Mouse (Mus musculus): Measurements from ENCODE around the gene Ddah2. TPM values are rescaled to one million over a fixed set of nuclear protein-coding genes. Genes with fewer than 3 reads are reported as not detected.

Gene Ddah2
- total RNA-seq (2014; fragmentation: Nextera tagmentation), result 52.4 and 70.3 TPM in 2 replicates
- total RNA-seq (2017), result 179 and 180 TPM in 2 replicates
- polyA plus RNA-seq (2012), result 242 and 291 TPM in 2 replicates

DNA sequence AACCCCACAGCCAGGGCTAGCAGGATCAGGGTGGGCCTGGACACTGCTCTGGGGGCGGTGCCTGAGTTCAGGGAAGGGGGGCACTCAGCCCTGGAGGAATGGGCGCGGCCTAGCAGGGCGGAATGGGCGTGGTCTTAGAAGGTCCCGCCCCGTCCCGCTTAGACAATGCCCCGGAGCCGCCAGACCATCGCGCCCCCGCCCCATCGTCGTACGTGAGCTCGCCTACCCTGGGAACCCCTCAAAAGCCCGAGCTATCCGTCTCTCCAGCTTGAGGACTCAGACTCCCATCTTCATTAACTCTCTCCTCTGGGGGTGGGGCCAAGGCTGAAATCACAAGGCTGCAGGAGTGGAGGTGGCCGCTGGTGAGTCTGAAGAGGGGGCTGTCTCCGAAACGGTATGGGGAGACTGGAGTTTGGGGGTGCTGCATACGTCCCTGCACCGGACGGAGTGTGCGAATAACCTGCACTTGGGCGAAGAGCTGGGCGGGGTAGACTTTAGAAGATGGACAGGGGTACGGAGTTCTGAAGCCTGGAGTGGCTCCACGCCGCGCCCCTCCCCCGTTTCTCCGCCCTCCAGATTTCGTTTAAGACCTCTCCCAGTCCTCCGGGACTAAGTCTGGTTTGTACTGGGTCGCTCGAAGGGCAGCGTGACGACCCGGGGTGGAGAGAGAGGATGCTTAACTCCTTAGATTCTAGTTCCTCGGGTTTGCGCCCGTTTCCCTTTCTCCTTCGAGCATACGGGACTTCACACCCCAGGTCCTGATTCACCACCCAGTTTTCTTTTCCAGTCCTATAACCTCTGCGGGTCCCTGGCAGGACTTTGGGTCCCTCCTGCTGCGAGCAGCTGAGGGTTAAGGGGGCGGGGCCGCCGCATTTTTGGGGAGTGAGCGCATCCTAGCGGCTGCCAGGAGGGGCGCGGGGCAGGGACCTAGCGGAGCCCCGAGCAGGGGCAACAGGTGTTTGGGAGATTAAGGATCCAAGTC, at the start of gene Ddah2:
Gene Ddah2 (plus strand): TSS at position 125 of the 982 bp plus-strand sequence.
- Histone ChIP-seq H3K4me3 (ENCODE audit: low read depth, low read length) (peak within 1 kb of the TSS; percentile 76), H3K4me1 (ENCODE audit: insufficient read depth, low read depth, low read length) (peaks cover 68% of the 10 kb centered on the region), H3K36me3 (replicated peaks) (peaks cover 80% of the 10 kb centered on the region), H3K27me3 (ENCODE audit: insufficient read depth, low read length) (0 out of 2 replicates have a peak, but pooled peaks cover under 1% of the 10 kb centered on the region), H3K9me3 (replicated peaks) (no peaks in the 10 kb centered on the region)
- DNase-seq (ENCODE audit: low spot score) (peak; percentile 76), ATAC-seq (ENCODE audit: extremely low read depth, insufficient number of reproducible peaks, low FRiP score, poor library complexity, severe bottlenecking) (peak; percentile 66)
- TF ChIP-seq POLR2AphosphoS5 (IDR thresholded peaks at IDR 0.05; ENCODE audit: insufficient replicate concordance, low read depth, low read length) (no peak; the same call in 1 of the 2 replicates), TAL1 (conservative IDR thresholded peaks at IDR 0.05; ENCODE audit: low read depth, low read length) (no peak), GATA2 (IDR thresholded peaks at IDR 0.05; ENCODE audit: borderline replicate concordance, low read depth, low read length) (no peak), CTCF (IDR thresholded peaks at IDR 0.05; ENCODE audit: low read depth, low read length) (peak; percentile 17; the same call in 1 of the 2 replicates), GATA1 (IDR thresholded peaks at IDR 0.05; ENCODE audit: borderline replicate concordance, low read length) (no peak)

DNA sequence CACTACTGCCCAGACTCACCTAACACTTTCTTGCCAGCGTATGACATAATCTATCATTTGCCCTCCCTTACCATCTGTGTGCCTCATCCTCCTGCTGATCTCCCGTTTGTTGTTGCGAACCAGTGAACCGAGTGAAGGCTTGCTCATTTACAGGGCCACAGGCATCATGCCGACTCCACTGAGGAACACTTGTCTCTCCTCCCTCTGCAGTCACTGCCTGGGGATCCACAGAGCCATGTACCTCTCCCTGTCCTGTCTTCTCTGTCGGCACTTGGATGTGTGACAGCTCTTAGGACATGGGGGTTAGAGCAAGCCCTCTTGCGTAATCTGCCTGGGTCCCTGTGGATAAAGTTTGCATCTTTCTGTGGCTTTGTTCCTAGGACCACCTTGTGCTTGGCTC, 49.2 kb upstream of the Ddah2 start:
- Histone ChIP-seq H3K9me3 (replicated peaks) (no peaks in the 10 kb centered on the region), H3K27me3 (ENCODE audit: insufficient read depth, low read length) (peaks cover 3% of the 10 kb centered on the region; the same call in 1 of the 2 replicates), H3K4me1 (ENCODE audit: insufficient read depth, low read depth, low read length) (peaks cover 79% of the 10 kb centered on the region), H3K36me3 (replicated peaks) (peaks cover 94% of the 10 kb centered on the region), H3K4me3 (ENCODE audit: low read depth, low read length) (no peak overlapping the region)
- DNase-seq (ENCODE audit: low spot score) (no peak), ATAC-seq (ENCODE audit: extremely low read depth, insufficient number of reproducible peaks, low FRiP score, poor library complexity, severe bottlenecking) (no peak)
- TF ChIP-seq GATA1 (IDR thresholded peaks at IDR 0.05; ENCODE audit: borderline replicate concordance, low read length), result no peak

- DNase-seq (ENCODE audit: low spot score), result no peak
- peaks cover 84% of the 10 kb centered on the region for H3K4me1 ChIP-seq (ENCODE audit: insufficient read depth, low read depth, low read length)
- H3K4me3 ChIP-seq (ENCODE audit: low read depth, low read length), result no peak overlapping the region
- H3K9me3 ChIP-seq (replicated peaks), result no peaks in the 10 kb centered on the region
- TF ChIP-seq GATA2 (IDR thresholded peaks at IDR 0.05; ENCODE audit: borderline replicate concordance, low read depth, low read length), result no peak
- no peak for TF ChIP-seq TAL1 (conservative IDR thresholded peaks at IDR 0.05; ENCODE audit: low read depth, low read length)
- no peak for TF ChIP-seq GATA1 (IDR thresholded peaks at IDR 0.05; ENCODE audit: borderline replicate concordance, low read length)
- TF ChIP-seq POLR2AphosphoS5 (IDR thresholded peaks at IDR 0.05; ENCODE audit: insufficient replicate concordance, low read depth, low read length), result no peak
- no peak for TF ChIP-seq CTCF (IDR thresholded peaks at IDR 0.05; ENCODE audit: low read depth, low read length)
- H3K36me3 ChIP-seq (replicated peaks), result peaks cover 98% of the 10 kb centered on the region
- no peaks in the 10 kb centered on the region; the same call in 1 of the 2 replicates for H3K27me3 ChIP-seq (ENCODE audit: insufficient read depth, low read length)
- ATAC-seq (ENCODE audit: extremely low read depth, insufficient number of reproducible peaks, low FRiP score, poor library complexity, severe bottlenecking), result no peak
These were observed 47.4 kb upstream of the Ddah2 start for GRCm38 (mm10) chr17:35011440-35011839.

DNA sequence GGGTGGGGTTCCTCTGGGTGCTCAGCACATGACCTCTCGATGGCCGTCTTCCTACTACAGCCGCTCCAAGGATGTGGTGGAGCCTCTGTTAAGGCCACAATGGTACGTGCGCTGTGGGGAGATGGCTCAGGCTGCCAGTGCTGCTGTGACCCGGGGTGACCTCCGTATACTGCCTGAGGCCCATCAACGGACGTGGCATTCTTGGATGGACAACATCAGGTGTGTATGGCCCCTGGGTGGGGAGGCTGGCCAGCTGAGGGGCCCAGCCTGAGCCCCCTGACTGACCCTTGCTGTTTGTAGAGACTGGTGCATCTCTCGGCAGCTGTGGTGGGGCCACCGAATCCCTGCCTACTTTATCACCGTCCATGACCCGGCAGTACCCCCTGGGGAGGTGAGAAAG, 46.4 kb upstream of the Ddah2 start:
- TF ChIP-seq GATA1 (IDR thresholded peaks at IDR 0.05; ENCODE audit: borderline replicate concordance, low read length) (no peak), CTCF (IDR thresholded peaks at IDR 0.05; ENCODE audit: low read depth, low read length) (no peak)
- no peak for ATAC-seq (ENCODE audit: extremely low read depth, insufficient number of reproducible peaks, low FRiP score, poor library complexity, severe bottlenecking)
- Histone ChIP-seq H3K36me3 (replicated peaks) (peaks cover 99% of the 10 kb centered on the region), H3K4me1 (ENCODE audit: insufficient read depth, low read depth, low read length) (peaks cover 88% of the 10 kb centered on the region), H3K4me3 (ENCODE audit: low read depth, low read length) (no peak overlapping the region), H3K27me3 (ENCODE audit: insufficient read depth, low read length) (no peaks in the 10 kb centered on the region; the same call in 1 of the 2 replicates), H3K9me3 (replicated peaks) (no peaks in the 10 kb centered on the region)
- no peak for DNase-seq (ENCODE audit: low spot score)

DNA sequence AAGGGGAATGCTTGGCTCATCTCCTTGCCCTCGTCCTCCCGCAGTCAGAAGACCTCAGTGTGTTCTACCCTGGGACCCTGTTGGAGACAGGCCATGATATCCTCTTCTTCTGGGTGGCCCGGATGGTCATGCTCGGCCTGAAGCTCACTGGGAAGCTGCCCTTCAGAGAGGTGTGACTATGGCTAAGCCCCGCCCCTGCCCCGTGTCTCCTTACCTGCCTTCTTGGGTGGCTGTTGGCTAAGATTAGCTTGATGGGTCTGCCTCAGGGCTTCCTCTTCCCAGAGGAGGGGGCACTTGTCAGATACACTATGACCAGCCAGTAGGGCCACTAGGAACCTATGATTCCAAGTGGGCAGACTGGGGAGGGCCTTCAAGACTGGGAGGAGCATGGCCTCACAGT, 45.6 kb upstream of the Ddah2 start:
- ATAC-seq (ENCODE audit: extremely low read depth, insufficient number of reproducible peaks, low FRiP score, poor library complexity, severe bottlenecking) (no peak), DNase-seq (ENCODE audit: low spot score) (no peak)
- peaks cover 98% of the 10 kb centered on the region for H3K36me3 ChIP-seq (replicated peaks)

DNA sequence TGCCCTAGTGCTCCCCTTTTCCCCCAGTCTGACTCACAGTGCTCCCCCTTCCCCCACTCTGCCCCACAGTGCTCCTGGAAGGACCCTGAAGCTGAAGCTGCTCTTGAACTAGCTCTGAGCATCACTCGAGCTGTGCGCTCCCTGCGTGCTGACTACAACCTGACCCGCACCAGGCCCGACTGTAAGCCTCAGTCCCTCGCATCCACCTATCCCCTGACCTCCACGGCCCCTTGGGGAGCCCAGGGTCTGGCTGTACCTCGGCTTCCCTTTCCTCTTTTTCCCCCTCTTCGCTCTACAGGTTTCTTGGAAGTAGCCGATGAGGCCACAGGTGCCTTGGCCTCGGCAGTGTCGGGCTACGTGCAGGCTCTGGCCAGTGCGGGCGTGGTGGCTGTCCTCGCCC, 43.5 kb upstream of the Ddah2 start:
- Histone ChIP-seq H3K4me3 (ENCODE audit: low read depth, low read length) (peak overlapping the region; percentile 49; the same call in 1 of the 2 replicates), H3K4me1 (ENCODE audit: insufficient read depth, low read depth, low read length) (peaks cover 94% of the 10 kb centered on the region), H3K27me3 (ENCODE audit: insufficient read depth, low read length) (no peaks in the 10 kb centered on the region; the same call in 1 of the 2 replicates), H3K36me3 (replicated peaks) (peaks cover 94% of the 10 kb centered on the region), H3K9me3 (replicated peaks) (no peaks in the 10 kb centered on the region)
- no peak for DNase-seq (ENCODE audit: low spot score)
- TF ChIP-seq GATA1 (IDR thresholded peaks at IDR 0.05; ENCODE audit: borderline replicate concordance, low read length), result no peak
- no peak for TF ChIP-seq GATA2 (IDR thresholded peaks at IDR 0.05; ENCODE audit: borderline replicate concordance, low read depth, low read length)
- TF ChIP-seq POLR2AphosphoS5 (IDR thresholded peaks at IDR 0.05; ENCODE audit: insufficient replicate concordance, low read depth, low read length), result no peak
- no peak for TF ChIP-seq TAL1 (conservative IDR thresholded peaks at IDR 0.05; ENCODE audit: low read depth, low read length)
- no peak for TF ChIP-seq CTCF (IDR thresholded peaks at IDR 0.05; ENCODE audit: low read depth, low read length)
- no peak for ATAC-seq (ENCODE audit: extremely low read depth, insufficient number of reproducible peaks, low FRiP score, poor library complexity, severe bottlenecking)

More for the DNA sequence above, 45.6 kb upstream of the Ddah2 start:
- Histone ChIP-seq H3K4me3 (ENCODE audit: low read depth, low read length) (no peak overlapping the region), H3K27me3 (ENCODE audit: insufficient read depth, low read length) (no peaks in the 10 kb centered on the region; the same call in 1 of the 2 replicates), H3K9me3 (replicated peaks) (no peaks in the 10 kb centered on the region), H3K4me1 (ENCODE audit: insufficient read depth, low read depth, low read length) (peaks cover 89% of the 10 kb centered on the region)
- no peak for TF ChIP-seq GATA2 (IDR thresholded peaks at IDR 0.05; ENCODE audit: borderline replicate concordance, low read depth, low read length)
- no peak for TF ChIP-seq TAL1 (conservative IDR thresholded peaks at IDR 0.05; ENCODE audit: low read depth, low read length)
- TF ChIP-seq CTCF (IDR thresholded peaks at IDR 0.05; ENCODE audit: low read depth, low read length), result no peak
- no peak for TF ChIP-seq POLR2AphosphoS5 (IDR thresholded peaks at IDR 0.05; ENCODE audit: insufficient replicate concordance, low read depth, low read length)
- no peak for TF ChIP-seq GATA1 (IDR thresholded peaks at IDR 0.05; ENCODE audit: borderline replicate concordance, low read length)
